ENCODE assay signal across 30 mouse cellular contexts in genomic region chr3:123429597-123430458, GRCm38 (mm10). TPM values are rescaled to one million over a fixed set of nuclear protein-coding genes. Genes with fewer than 3 reads are reported as not detected.
DNase-seq lines count a peak whose midpoint lies in the region; ATAC-seq and TF ChIP-seq lines count a peak whose summit lies in the region.
"Had no signal": no experiment of that assay in that cellular context is flagged by ENCODE, and none has a peak within 500 bp of the region (broad histone marks: within the 10 kb centered on the region; RNA-seq: fewer than 3 reads in every experiment).

No protein-coding gene starts in this region.

- H3K4me1 ChIP-seq in embryonic facial prominence, embryonic 14.5 days (ENCODE audit: control insufficient read depth, insufficient read depth, low read length): no peaks in the 10 kb centered on the region
- no peaks in the 10 kb centered on the region for H3K4me1 ChIP-seq in embryonic facial prominence, embryonic 10.5 days
- H3K4me1 ChIP-seq in limb, embryonic 13.5 days: no peaks in the 10 kb centered on the region
- no peaks in the 10 kb centered on the region for H3K4me1 ChIP-seq in limb, embryonic 10.5 days
- H3K4me1 ChIP-seq in intestine, postnatal 0 days (replicated peaks; ENCODE audit: control insufficient read depth, insufficient read depth, low read length): peaks cover 4% of the 10 kb centered on the region; the same call in 1 of the 2 replicates
- H3K4me1 ChIP-seq: hindbrain, embryonic 13.5 days; limb, embryonic 12.5 days; neural tube, embryonic 12.5 days had no signal

- peak; percentile 45 for DNase-seq in embryonic facial prominence, embryonic 14.5 days (ENCODE audit: low spot score)
- DNase-seq in embryonic facial prominence, embryonic 10.5 days (ENCODE audit: low spot score): no peak
- DNase-seq in limb, embryonic 10.5 days (ENCODE audit: low spot score): no peak
- DNase-seq in lung, postnatal 4 days: peak; percentile 22 to 35
- no peak for DNase-seq in lung, postnatal 36 days
- no peak for DNase-seq in gastrocnemius, postnatal 25 days
- DNase-seq: adrenal gland, postnatal 25 days; cerebellum, adult 11-12 months; cerebellum, adult 9-11 months; gastrocnemius, postnatal 14 days; heart, adult 11 months; heart, postnatal 4 days; kidney, adult 8-10 months; kidney, postnatal 25 days; liver, postnatal 0 days; right cerebral cortex, adult 18-20 months; spleen, adult 18-20 months had no signal

- H3K9me3 ChIP-seq in embryonic facial prominence, embryonic 14.5 days (ENCODE audit: control insufficient read depth, low read length): no peaks in the 10 kb centered on the region
- no peaks in the 10 kb centered on the region for H3K9me3 ChIP-seq in embryonic facial prominence, embryonic 10.5 days
- H3K9me3 ChIP-seq in limb, embryonic 13.5 days: no peaks in the 10 kb centered on the region
- H3K9me3 ChIP-seq in limb, embryonic 10.5 days (replicated peaks): no peaks in the 10 kb centered on the region
- no peaks in the 10 kb centered on the region for H3K9me3 ChIP-seq in intestine, postnatal 0 days (ENCODE audit: control insufficient read depth)
- H3K9me3 ChIP-seq: hindbrain, embryonic 13.5 days; limb, embryonic 12.5 days; liver, embryonic 12.5 days; neural tube, embryonic 12.5 days had no signal

- no peak overlapping the region for H3K4me3 ChIP-seq in embryonic facial prominence, embryonic 14.5 days (ENCODE audit: low read depth, low read length)
- H3K4me3 ChIP-seq in embryonic facial prominence, embryonic 10.5 days: no peak overlapping the region
- no peak overlapping the region for H3K4me3 ChIP-seq in limb, embryonic 13.5 days
- H3K4me3 ChIP-seq in limb, embryonic 10.5 days: no peak overlapping the region
- no peak overlapping the region for H3K4me3 ChIP-seq in intestine, postnatal 0 days (ENCODE audit: low read depth, low read length)
- H3K4me3 ChIP-seq: hindbrain, embryonic 13.5 days; limb, embryonic 12.5 days; liver, embryonic 12.5 days; myocyte; neural tube, embryonic 12.5 days had no signal

- 75% methylated on average over 22 of the region's 22 CpGs for WGBS in embryonic facial prominence, embryonic 14.5 days
- 89% methylated on average over 22 of the region's 22 CpGs for WGBS in embryonic facial prominence, embryonic 10.5 days
- 81% methylated on average over 22 of the region's 22 CpGs for WGBS in limb, embryonic 13.5 days
- WGBS in limb, embryonic 10.5 days: 88% methylated on average over 22 of the region's 22 CpGs
- 64% methylated on average over 22 of the region's 22 CpGs for WGBS in intestine, postnatal 0 days

- H3K27ac ChIP-seq in embryonic facial prominence, embryonic 14.5 days (replicated peaks; ENCODE audit: low read depth, low read length): no peak overlapping the region; the same call in 1 of the 2 replicates
- H3K27ac ChIP-seq in embryonic facial prominence, embryonic 10.5 days (replicated peaks): no peak overlapping the region
- no peak overlapping the region; the same call in 1 of the 2 replicates for H3K27ac ChIP-seq in limb, embryonic 13.5 days
- H3K27ac ChIP-seq in limb, embryonic 10.5 days: no peak overlapping the region
- no peak overlapping the region for H3K27ac ChIP-seq in intestine, postnatal 0 days (ENCODE audit: low read depth, low read length)
- H3K27ac ChIP-seq: hindbrain, embryonic 13.5 days; limb, embryonic 12.5 days; liver, embryonic 12.5 days; neural tube, embryonic 12.5 days had no signal

- H3K27me3 ChIP-seq in embryonic facial prominence, embryonic 14.5 days (replicated peaks; ENCODE audit: control insufficient read depth, insufficient read depth, low read length): no peaks in the 10 kb centered on the region
- no peaks in the 10 kb centered on the region for H3K27me3 ChIP-seq in embryonic facial prominence, embryonic 10.5 days (replicated peaks; ENCODE audit: low read depth, poor library complexity, severe bottlenecking)
- no peaks in the 10 kb centered on the region for H3K27me3 ChIP-seq in limb, embryonic 13.5 days
- H3K27me3 ChIP-seq in limb, embryonic 10.5 days (ENCODE audit: low read depth, poor library complexity, severe bottlenecking): no peaks in the 10 kb centered on the region
- H3K27me3 ChIP-seq in intestine, postnatal 0 days (replicated peaks; ENCODE audit: control insufficient read depth, insufficient read depth, low read length): no peaks in the 10 kb centered on the region
- H3K27me3 ChIP-seq: hindbrain, embryonic 13.5 days; limb, embryonic 12.5 days; liver, embryonic 12.5 days; neural tube, embryonic 12.5 days; Patski had no signal

- no peak overlapping the region for H3K4me2 ChIP-seq in embryonic facial prominence, embryonic 14.5 days (ENCODE audit: low read depth, low read length)
- no peak overlapping the region for H3K4me2 ChIP-seq in limb, embryonic 13.5 days (replicated peaks)
- 0 out of 2 replicates have a peak overlapping the region, but pooled peaks have one; percentile 27 for H3K4me2 ChIP-seq in intestine, postnatal 0 days (replicated peaks; ENCODE audit: low read depth)
- H3K4me2 ChIP-seq: heart, embryonic 11.5 days; hindbrain, embryonic 13.5 days; limb, embryonic 12.5 days; liver, embryonic 12.5 days; midbrain, embryonic 11.5 days; neural tube, embryonic 12.5 days had no signal

- H3K9ac ChIP-seq in embryonic facial prominence, embryonic 14.5 days (ENCODE audit: low read depth, low read length): no peak overlapping the region
- no peak overlapping the region for H3K9ac ChIP-seq in limb, embryonic 13.5 days
- H3K9ac ChIP-seq in intestine, postnatal 0 days (ENCODE audit: low read depth, low read length): no peak overlapping the region
- H3K9ac ChIP-seq: hindbrain, embryonic 13.5 days; limb, embryonic 12.5 days; liver, embryonic 12.5 days; liver, postnatal 0 days; neural tube, embryonic 12.5 days had no signal

- ATAC-seq in embryonic facial prominence, embryonic 14.5 days (ENCODE audit: low read depth): peak; percentile 47; the same call in 1 of the 2 replicates
- peak; percentile 44; the same call in 1 of the 2 replicates for ATAC-seq in limb, embryonic 13.5 days (ENCODE audit: low FRiP score, low read depth)
- no peak for ATAC-seq in intestine, postnatal 0 days
- ATAC-seq: forebrain, embryonic 14.5 days; liver, embryonic 12.5 days; liver, postnatal 0 days; Patski had no signal

- TF ChIP-seq CTCF in intestine, postnatal 0 days (IDR thresholded peaks at IDR 0.05; ENCODE audit: low read depth): no peak

- H3K36me3 ChIP-seq in embryonic facial prominence, embryonic 14.5 days (ENCODE audit: control insufficient read depth, insufficient read depth, low read length): no peaks in the 10 kb centered on the region
- no peaks in the 10 kb centered on the region for H3K36me3 ChIP-seq in embryonic facial prominence, embryonic 10.5 days (replicated peaks)
- H3K36me3 ChIP-seq in limb, embryonic 13.5 days: no peaks in the 10 kb centered on the region
- H3K36me3 ChIP-seq in limb, embryonic 10.5 days: no peaks in the 10 kb centered on the region
- H3K36me3 ChIP-seq in intestine, postnatal 0 days (ENCODE audit: control insufficient read depth, insufficient read depth): no peaks in the 10 kb centered on the region
- H3K36me3 ChIP-seq: G1E; hindbrain, embryonic 13.5 days; limb, embryonic 12.5 days; liver, embryonic 12.5 days; neural tube, embryonic 12.5 days had no signal

RNA-seq across cellular contexts. Expression of gene Prss12, which starts 16.9 kb away (rescaled TPM):
- polyA plus RNA-seq in embryonic facial prominence, embryonic 14.5 days (2014; fragmentation: Nextera tagmentation; extraction: Ambion mirVana): 27.9 and 30.2 TPM in 2 replicates
- polyA plus RNA-seq in embryonic facial prominence, embryonic 10.5 days (2016; fragmentation: Nextera tagmentation; extraction: Ambion mirVana): 3.9 and 4.7 TPM in 2 replicates
- polyA plus RNA-seq in limb, embryonic 13.5 days (2015; fragmentation: Nextera tagmentation; extraction: Ambion mirVana): 18.1 and 19.1 TPM in 2 replicates
- 0.54 and 1.2 TPM in 2 replicates for polyA plus RNA-seq in limb, embryonic 10.5 days (2016; fragmentation: Nextera tagmentation; extraction: Ambion mirVana)
- polyA plus RNA-seq in intestine, postnatal 0 days (2015; fragmentation: Nextera tagmentation; extraction: Ambion mirVana): 5.9 and 6.4 TPM in 2 replicates
- total RNA-seq in gastrocnemius, postnatal 25 days (2021): 1 to 10 TPM in 1 of 2 experiments, under 1 TPM in 1; 0.84 to 1.6 TPM
- total RNA-seq: common myeloid progenitor, adult 5-6 weeks had no signal
- polyA plus RNA-seq: G1E had no signal

RNA-seq across cellular contexts. Expression of gene Mettl14, which starts 43.9 kb away (rescaled TPM):
- polyA plus RNA-seq in embryonic facial prominence, embryonic 14.5 days (2014; fragmentation: Nextera tagmentation; extraction: Ambion mirVana): 16.3 and 20.9 TPM in 2 replicates
- polyA plus RNA-seq in embryonic facial prominence, embryonic 10.5 days (2016; fragmentation: Nextera tagmentation; extraction: Ambion mirVana): 30.5 and 32.3 TPM in 2 replicates
- 29.8 and 31.6 TPM in 2 replicates for polyA plus RNA-seq in limb, embryonic 13.5 days (2015; fragmentation: Nextera tagmentation; extraction: Ambion mirVana)
- 25.4 and 30.6 TPM in 2 replicates for polyA plus RNA-seq in limb, embryonic 10.5 days (2016; fragmentation: Nextera tagmentation; extraction: Ambion mirVana)
- polyA plus RNA-seq in intestine, postnatal 0 days (2015; fragmentation: Nextera tagmentation; extraction: Ambion mirVana): 11.1 and 11.7 TPM in 2 replicates
- total RNA-seq in gastrocnemius, postnatal 25 days (2021): 1 to 10 TPM; 5.7 to 8.3 TPM

Comparison
In these comparisons a context has a peak if more than half of its experiments do, and no peak if none do; other contexts are left out.
1. DNase-seq: peak in embryonic facial prominence, embryonic 14.5 days (single experiment) and lung, postnatal 4 days (2 of 2); none in embryonic facial prominence, embryonic 10.5 days (single experiment), limb, embryonic 10.5 days (single experiment), lung, postnatal 36 days (single experiment) and gastrocnemius, postnatal 25 days (single experiment).